Mouse (Mus musculus) frontal cortex, postnatal 36 days (tissue): ENCODE measurements around the gene Sh3bp1.

Experiments
- DNase-seq, 2 experiments: peaks; one replicate each; pipeline ENCODE4 v3.0.0; 2022; ENCODE audit warnings: low spot score in 2 of 2

Gene Sh3bp1

DNA sequence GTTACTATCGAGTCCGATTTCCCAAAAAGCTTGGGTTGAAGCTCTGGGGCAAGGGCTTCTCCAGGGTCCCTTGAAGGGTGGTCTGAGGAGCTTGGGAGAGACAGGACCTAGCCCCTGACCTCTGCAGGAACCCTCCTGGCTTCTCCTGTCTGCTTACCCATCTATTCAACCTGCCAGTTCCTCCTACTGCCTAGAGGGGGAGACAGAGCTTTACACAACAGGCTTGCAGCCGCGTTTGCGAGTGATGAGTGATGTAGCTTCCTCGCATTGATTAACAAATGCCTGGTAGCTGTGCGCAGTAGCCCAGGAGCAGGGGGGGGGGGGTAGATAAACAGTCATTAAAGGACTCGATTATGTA is 16.1 kb downstream of the Sh3bp1 start:
- DNase-seq: peak; percentile 53 to 77

DNA sequence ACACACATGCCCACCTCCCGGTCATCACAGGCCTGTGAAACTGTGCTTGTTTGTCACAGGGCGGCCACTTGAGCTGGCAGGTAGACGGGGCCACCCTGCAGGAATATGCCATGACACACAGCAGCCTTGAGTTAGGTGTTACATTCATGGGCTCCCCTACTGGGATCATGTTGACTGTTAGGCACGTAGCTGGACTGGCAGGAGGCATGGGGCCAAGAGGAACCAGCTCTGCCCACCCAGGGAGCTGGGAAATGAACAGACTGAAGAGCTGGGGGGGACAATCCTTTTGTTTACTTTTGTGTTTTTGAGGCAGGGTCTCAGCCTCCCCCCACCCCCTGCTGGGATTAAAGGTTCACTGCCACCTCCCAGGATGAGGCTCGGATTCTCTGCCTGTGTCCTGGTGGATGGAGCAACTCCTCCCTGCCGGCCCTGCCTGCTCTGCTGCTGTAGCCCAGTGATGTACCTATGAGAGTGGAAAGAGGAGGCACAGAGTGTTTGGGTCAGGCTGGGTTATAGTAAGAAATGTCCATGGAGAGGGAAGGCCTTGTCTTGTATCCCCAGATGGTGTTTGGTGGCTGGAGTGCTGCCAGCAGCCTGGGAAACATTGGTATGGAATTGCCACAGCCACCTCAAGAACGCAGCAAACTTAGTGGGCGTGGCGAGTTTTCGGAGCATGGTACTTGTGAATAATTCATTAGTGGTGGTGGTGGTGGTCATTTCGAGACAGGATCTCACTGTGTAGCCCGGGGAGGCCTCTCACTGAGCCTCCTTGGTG is 16.7 kb downstream of the Sh3bp1 start:
- peak in 1 of 2 experiments; percentile 49 for DNase-seq

DNA sequence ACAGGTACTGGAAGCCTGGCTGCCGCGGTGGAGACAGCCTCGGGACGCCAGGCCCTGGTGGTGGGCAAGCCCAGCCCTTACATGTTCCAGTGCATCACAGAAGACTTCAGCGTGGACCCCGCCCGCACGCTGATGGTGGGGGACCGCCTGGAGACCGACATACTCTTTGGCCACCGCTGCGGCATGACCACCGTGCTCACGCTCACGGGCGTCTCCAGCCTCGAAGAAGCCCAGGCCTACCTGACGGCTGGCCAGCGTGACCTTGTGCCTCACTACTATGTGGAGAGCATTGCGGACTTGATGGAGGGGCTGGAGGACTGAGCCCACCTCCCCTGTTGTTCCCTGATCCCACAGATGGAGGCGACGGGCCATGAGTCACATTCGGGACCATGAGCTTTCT is 18.6 kb downstream of the Sh3bp1 start:
- DNase-seq: no peak

DNA sequence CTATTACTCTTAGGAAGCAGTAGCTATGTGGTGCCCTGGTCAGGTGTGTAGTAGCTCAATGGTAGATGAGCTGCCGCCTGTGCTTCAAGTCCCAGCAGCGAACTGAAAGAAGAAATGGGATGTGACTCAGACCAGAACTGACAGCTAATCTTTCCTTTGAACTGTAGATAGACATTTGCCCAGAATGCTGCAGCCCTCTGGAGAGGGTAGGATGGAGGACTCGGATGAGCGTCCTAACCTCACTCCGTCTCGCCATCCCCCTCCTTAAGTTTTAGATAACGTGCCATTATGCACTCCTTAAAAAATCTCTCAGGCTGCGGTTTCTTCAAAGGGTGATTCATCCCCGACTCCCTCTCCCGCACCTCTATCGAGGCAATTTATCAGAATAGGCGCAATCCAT is 20.3 kb downstream of the Sh3bp1 start:
- DNase-seq: no peak

DNA sequence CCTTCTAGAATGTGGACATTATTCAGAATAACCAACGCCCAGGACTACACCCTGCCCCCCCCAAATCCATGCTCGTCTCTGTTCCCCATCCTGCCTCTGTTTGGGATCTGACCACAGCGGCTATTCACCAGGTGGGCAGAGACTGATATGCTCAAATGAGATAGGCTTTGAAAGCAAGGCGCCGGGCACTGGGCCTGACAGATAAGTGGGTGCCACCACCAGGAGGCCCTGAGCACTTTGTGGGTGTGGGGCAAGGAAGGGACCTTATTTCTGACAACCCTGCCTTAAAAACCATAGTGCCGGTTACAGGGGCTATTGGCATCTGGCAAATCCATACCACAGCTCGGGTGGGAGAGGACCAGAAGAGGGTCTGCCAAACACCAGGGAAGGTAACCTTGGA is 23.1 kb downstream of the Sh3bp1 start:
- no peak for DNase-seq

DNA sequence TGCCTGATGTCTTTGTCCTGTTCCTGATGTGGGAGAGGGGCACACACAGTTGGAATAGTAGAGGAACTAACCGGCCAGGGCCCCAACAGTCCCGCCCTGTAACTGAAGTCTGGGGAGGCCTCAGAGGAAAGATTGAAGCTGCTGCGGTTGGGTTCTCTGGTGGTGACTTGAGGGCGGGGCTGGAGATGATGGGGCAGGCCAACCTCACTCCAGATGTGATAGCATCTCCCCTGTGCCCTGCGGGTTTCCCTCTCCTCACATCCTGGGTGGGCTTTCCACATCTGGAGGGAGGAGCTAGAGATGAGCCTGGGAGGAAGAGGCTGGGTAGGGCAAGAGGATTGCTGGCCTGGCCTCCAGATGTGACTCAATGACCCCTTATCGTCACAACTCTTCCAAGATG is 24.0 kb downstream of the Sh3bp1 start:
- no peak for DNase-seq

DNA sequence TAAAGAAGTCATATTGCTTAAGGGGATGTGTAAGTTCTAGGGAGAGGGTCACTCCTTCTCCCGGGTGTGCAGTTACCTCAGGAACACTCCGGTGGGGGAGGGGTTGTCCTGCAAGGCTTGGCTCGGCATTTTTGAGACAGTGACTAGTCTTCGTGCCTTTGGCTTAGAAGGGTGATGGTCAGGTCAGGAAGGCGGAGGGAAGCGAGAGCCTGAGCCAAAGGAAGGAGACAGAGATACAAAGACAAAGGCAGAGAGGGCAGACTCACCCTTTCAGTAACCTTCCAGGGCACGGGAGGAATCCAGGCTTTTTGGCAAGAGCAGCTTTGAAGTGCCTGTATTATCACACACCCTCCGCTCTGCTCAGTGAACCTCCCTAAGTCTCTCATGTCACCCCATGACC is 25.6 kb downstream of the Sh3bp1 start:
- no peak for DNase-seq

DNA sequence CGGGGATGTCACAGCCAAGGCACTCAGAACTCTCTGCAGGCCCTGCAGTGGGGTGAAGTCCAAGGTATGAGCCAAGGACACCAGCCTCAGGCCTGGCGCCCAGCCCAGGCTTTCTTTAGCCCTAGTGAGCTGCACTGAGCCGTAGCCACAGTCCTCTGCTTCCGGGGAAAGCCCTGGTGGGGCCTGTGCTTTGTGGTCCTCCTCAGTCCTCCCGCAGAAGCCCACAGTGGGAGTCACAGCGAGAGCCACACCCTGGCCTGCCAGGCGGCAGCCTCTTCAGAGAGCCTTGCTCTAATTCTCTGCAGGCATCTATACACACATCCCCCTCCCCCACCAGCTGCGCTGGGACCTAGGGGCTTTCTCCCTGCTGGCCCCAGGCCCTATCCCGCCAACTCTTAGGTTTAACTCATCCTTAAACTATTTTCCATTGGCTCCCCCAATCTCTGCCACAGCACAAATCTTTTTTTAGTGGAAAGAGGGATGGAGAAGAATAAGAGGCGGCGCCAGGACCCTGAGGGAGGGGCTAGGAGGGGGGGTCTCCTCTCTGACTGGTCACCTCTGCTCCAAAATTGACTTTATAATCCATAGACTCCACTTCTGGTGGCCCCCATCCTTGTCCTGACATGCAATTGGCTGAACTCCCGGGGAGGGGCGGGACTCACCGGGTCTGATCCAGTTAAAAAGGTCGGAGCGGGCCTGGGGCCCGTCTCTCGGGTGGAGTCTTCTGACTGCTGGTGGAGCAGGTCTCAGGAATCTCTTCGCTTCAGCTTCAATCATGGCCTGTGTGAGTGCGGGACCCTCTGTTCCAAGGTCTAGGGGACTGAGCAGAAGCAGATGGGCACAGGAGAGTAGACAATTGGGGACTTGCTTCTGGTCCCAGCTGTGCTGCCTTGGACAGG is 26.7 kb downstream of the Sh3bp1 start, which contains the start of gene Lgals1:
Gene Lgals1, plus strand, starts transcription at position 705 of the 899 bp plus-strand sequence.
- no peak for DNase-seq

DNA sequence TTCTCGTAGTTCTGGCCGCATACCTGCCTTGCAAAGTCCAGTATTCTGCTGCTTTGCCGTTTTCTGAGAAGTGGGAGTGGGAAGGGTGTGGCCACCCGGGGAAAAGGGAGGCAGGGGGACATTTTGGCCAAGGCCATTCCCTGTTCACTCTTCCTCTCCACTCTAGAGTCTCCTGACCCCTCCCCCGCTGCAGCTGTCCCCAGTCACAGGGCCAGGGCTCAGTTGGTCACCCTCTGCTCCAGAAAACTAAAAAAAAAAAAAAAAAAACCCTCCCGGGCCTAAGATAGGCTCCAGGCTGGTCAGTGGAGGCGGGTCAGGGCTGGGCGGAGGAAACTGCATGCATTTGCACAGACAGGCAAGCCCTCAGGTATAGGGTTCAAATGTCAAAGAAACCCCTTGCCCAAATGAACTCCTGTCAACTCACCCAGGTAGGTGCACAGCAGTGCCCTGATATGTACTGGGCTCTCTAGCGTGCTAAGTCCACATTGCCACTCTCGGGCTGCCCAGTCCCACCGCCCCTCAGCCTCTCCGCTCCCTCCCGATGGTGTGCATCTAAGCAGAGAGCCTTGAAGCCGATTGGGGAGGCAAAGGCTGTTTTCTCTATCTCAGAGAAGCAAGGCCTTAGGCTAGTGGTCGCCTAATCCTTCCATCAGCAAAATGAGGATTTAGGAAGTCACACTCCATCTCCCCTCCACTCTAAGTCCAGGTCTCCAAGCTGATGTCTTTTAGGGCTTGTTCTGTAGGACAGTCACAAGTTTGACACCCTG is 27.6 kb downstream of the Sh3bp1 start:
- no peak for DNase-seq

DNA sequence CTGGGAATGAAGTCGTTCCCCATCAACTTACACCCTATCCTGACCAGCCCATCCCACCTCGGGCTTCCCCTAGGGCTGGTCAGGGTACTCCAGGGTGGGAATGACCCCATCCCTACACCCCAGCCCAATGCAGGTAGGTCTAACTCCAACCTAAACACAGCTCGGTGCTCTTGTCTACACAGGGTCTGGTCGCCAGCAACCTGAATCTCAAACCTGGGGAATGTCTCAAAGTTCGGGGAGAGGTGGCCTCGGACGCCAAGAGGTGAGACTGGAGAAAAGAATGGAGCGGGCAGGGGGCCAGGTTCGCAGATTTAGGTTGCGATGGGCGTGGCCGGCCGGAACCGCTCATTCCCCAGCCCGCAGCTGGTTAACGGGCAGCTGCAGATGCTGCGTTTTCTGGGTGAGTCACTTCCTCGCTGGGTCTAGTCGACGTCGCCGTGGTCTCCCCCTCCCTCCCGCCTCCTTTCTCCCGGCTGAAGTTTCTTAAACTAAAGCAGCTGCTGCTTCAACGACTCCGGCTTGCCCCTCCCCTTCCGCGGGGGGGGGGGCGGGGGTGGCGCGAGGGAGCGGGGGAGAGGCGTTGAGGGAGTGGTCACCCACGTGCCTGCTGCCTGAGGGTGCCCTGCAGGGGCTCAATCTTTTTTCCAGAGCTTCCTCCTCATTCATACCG is 28.4 kb downstream of the Sh3bp1 start:
- peak in 1 of 2 experiments; percentile 42 for DNase-seq

DNA sequence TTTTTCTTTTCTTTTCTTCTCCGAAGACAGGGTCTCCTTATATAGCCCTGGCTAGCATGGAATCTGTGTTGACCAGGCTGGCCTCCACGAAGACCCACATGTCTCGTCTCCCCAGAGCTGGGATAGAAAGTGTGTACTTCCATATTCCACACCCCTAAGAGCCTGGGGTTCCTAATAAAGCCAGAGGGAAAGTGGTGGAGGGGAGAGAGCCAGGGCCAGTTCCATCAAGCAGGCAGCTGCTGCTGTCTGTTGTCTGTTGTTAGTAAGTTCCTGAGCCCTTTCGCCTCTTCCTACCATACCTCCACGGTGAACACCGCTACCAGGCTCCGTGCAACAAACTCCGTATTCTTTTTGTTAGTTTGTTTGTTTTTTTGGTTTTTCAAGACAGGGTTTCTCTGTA is 29.0 kb downstream of the Sh3bp1 start:
- DNase-seq: no peak

DNA sequence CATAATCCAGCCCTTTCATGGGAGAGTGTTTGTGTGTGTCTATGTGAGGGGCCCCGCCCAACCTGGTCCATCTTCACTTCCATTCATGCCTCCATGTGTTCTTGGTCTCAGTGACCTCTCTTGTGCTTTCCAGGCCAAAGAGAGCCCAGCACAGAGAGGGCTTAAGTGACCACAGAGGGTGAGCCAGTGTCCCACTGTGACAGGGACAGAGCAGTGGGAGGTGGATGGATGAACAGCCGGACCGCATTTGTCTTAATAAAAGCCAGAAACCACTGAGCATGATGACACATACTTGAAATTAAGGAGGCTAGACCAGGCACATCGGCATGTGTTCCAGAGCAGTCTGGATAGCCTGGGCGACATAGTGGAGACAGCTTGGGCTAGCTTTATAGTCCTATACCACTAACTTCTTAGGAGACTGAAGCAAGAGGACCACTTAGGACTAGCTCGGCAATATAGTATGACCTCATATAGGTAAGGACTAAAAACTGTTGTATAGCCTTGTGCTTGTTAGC is 30.7 kb downstream of the Sh3bp1 start:
- DNase-seq: no peak

DNA sequence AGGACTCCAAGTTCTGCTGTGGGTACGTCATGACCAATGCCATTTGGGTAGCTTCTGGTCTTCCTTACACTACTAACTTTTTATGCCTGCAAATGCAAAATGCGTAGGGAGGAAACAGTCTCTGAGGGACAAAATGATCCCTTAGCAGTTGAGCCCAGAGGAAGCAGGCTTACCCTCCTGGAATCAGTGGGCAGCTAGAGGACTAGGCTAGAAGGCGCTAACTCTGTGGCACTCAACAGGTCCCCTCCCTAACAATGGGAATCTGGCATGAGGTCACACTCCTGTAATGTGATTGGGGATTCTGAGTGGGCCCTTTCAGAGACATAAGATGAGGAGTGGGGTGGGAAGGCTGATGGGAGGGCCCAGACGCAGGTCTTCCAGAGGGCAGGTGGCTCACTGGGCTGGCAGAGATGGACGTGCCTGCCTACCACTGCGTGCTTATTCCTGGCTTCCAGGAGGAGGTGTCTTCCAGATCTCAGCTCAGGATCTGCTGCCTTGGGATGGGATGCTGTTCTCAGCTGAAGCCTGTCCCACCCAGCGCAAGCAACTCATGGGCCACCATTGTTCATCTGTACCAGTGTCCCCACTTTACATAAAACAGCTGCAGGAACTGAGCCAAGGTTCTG is 31.3 kb downstream of the Sh3bp1 start:
- no peak for DNase-seq

DNA sequence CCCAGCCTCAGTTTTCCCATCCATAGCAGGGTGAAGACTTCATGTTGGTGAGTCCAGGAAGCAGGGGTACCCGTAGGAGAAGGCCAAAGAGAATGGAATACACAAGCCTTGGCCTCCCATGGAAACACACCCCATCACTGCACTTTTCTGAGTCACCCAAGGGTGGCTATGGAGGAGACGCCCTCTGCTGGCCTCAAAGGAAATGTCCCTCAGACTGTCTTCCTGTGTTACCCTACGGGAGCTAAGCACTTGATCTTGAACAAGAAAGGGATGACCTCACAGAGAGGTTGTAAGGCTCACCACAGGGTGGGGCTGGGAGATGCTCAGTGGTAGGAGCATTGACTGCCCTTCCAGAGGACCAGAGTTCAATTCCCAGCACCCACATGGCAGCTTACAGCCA is 32.0 kb downstream of the Sh3bp1 start:
- no peak for DNase-seq

DNA sequence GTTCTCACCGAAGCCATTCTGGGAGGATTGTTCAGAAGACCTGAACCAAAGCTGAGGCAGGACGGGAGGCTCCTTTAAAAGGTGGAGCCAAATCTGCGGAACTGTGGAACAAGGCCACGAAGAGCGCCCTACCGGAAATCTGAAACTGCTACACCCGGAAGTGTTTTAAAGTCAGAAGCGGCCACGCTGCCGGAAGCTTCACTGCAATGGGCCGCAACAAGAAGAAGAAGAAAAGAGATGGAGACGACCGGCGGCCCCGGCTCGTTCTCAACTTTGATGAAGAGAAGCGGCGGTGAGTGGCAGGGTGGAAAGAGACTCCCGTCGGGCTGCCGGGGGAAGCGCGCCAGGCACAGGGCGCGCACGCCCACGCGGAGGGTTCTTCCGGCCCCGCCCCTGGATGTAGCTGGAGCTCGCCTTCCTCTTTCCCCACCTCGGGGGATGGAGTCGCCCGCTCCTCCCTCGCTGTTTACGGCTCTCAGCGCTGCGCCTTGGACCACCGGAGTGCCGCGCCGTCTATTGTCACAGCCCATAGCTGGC is 35.3 kb downstream of the Sh3bp1 start, which contains the start of gene Nol12:
Gene Nol12, plus strand, starts transcription at position 150 of the 537 bp plus-strand sequence.
- peak; percentile 85 to 94 for DNase-seq

DNA sequence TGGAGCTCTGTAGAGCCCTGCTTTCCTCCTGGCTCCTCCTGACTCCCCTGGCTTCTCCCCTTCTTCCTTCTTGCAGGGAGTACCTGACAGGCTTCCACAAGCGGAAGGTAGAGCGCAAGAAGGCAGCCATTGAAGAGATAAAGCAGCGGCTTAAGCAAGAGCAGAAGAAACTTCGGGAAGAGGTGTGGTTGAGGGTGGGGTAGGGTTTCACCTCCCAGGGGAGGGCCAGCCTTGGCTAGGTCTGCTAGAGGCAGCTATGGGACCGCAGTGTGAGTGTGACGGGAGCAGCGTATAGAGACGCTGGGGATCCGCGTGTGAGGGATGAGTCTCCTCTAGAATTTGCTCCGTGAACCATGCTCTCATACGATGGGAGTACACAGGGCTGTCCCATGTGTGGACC is 36.8 kb downstream of the Sh3bp1 start:
- no peak for DNase-seq

DNA sequence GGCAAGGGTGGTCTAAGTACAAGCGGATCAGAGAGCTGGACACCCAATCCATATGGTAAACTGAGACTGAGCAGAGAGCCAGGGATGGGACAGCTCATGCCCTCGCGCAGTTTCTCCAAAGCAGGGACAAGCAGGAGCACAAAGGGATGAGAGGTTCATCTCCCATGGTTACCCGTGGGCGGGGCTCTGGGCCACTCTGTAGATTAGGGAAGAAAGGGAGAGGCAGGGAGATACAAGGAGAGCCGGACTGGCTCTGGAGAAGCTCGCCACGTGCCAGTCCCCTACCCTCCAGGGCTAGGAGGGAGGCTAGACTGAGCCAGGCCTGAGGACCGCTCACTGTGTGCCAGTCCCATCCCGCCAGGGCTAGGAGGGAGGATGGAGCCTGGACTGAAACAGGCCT is 37.7 kb downstream of the Sh3bp1 start:
- DNase-seq: no peak

DNA sequence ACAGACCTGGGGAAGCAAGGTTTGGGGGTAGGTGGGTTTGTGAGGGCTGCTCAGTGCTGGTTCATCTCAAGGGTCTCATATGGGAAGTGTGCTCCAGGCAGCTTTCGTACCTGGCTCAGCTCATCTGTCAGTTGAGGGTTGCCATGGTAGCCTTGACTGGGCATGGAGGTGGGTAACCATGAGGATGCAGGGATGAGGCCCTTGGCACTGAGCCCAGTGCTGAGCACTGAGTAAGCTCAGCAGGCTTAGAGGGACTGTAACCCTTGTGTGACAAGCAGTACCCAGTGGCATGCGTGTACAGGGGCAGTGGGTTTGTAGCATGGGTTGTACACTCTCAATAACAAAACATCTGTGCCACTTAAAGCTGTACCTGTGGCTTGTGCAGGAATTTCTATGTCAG is 38.4 kb downstream of the Sh3bp1 start:
- DNase-seq: no peak

DNA sequence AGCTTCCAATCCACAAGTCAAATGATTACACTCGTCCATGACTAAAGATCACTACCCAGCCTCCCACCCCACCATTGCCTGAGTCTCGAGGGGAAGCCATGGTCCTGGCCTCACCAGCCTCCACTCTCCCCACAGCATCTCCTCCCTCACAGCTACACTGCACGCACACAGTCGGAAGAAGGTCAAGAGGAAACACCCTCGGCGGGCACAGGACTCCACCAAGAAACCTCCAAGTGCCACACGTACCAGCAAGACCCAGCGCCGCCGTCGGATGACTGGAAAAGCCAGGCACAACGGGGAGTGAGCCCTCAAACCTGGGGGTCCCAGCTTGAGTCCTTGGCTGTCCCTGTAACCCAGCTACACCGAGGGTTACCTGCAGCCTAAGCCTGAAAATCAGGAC is 40.8 kb downstream of the Sh3bp1 start:
- no peak for DNase-seq

DNA sequence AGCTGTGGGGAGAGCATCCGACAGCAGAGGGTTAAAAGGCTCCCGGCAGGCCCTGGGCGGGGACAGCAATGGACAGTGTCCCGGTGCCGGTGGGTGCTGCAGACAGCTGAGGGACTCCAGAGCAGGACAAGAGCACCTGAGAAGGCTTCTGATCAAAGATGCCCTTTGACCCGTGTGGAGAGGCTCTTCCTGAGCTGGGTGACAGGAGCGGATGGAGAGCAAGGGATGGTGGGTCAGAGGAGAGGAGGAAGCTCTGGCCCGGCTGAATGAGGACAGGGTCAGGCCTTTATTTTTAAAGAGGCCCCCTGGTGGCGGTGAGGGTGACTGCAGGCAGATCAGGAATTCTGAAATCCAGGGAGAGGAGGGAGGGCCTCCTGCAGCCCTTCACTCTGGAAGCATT is 43.1 kb downstream of the Sh3bp1 start:
- peak; percentile 78 to 83 for DNase-seq

DNA sequence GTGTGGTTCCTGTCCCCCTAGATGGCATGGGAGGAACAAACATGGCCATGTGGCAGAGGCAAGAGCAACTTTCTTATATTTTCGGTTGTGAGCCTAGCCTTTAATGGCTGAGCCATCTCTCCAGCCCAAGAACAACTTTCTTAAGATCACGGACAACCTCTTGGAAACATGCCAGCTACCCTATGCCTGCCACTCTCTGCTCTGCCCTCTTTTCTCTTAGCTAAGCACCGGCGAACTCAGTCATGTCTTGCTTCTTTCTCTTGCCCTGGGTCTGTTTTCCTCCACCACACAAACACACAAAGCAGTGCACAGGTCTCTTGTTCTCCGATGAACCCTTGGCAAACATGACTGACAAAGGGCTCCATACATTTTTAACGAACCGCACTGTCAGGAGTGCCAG is 46.7 kb downstream of the Sh3bp1 start:
- no peak for DNase-seq
